Mouse (Mus musculus) B cell, adult 2 months (primary cell): ENCODE results near the gene Xntrpc.

Experiments used
- DNase-seq, 2 experiments: peaks; one replicate each; pipeline ENCODE4 v3.0.0; 2022

Gene Xntrpc

DNA sequence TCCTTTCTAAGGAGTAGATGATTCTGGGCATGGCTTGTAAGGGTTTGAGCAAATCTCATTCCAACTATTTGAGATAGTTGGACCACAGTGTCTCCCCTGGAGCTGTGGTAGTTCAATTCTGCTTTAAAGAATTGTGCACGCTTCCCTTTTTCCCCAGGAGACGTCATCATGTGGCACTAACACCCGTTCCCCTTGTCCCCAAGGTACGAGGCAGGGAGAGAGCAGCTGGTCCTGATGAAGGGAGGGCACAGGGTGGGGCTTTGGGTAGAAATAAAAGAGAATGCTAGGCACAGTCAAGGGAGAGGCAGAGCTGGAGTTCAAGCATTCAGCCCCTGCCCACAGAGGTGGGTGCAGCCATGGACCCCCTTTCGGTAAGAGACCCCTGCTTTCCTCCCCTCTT, 17.3 kb downstream of the Xntrpc start, which contains the start of gene Trpc2:
Gene Trpc2 (plus strand): TSS at position 301 of the 400 bp plus-strand sequence.
- DNase-seq = no peak

DNA sequence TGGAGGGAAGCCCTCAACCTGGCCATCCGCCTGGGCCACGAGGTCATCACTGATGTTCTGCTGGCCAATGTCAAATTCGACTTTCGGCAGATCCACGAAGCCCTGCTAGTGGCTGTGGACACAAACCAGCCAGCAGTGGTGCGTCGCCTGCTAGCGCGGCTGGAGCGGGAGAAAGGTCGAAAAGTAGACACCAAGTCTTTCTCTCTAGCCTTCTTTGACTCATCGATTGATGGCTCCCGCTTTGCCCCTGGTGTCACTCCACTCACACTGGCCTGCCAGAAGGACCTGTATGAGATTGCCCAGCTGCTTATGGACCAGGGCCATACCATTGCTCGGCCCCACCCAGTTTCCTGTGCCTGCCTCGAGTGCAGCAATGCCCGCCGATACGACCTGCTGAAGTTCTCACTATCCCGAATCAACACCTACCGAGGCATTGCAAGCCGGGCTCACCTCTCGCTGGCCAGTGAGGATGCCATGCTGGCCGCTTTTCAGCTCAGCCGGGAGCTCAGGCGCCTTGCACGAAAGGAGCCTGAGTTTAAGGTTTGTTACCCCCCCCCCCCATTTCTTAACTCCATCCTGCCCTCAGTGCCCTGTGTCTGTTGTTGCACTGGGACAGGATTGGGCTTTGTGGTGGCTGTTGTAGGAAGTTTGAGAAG, 18.7 kb downstream of the Xntrpc start:
- no peak for DNase-seq

DNA sequence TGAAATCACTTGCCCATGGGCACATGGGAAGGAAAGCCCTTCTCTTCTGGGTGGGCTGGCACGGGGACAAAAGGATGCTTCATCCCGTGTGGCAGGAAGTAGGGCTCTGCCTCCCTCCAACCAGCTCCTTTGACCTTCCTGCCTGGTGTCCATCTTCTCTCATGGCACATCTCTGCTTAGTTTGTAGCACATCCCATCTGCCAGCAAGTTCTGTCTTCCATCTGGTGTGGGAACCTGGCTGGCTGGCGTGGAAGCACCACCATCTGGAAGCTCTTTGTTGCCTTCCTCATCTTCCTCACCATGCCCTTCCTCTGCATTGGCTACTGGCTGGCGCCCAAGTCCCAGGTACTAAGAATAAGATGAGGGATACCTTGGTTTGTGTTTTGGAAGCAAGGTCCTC, 21.8 kb downstream of the Xntrpc start:
- no peak for DNase-seq

DNA sequence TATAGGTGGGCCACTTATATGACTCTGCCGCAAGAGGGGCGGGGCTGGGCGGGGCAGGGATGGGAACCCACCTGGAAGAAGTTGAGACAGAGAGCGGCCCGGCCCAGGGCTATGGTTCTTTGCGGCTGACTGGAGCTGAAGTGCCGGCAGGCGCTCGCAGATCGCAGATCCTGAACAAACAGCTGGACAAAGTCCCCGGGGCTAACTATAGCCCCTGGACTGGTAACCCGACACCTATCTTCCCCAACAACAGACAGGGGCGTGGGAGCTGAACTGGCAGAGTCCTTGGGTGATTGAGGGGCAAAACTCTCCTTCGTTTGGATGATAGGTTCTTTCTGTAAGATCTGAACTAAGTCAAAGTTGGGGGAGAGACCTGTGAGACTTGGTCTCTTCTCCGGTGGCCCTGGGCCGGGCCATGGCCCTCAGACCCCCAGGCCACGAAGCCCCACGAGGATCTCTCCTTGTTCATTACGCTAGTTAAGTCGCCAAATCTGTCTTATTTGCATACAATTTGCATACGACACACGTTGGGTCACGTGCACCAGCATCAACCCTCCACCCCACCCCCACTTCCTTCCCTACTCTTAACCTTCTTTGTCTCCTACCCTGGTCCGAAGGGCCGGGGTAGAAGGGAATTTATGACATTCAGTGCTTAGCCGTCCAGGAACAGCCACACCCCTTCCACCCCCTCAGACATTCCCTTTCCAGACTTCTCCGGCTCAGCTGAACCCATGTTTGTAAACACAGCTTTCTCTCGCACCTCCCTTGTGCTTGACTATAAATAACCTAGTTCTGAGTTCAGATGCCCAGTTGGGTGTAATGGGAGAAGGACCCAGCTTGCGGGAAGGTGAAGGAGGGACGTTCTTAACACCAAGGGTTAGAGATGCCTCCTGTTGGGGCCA, 34.5 kb downstream of the Xntrpc start:
- DNase-seq = peak; percentile 75 to 80

DNA sequence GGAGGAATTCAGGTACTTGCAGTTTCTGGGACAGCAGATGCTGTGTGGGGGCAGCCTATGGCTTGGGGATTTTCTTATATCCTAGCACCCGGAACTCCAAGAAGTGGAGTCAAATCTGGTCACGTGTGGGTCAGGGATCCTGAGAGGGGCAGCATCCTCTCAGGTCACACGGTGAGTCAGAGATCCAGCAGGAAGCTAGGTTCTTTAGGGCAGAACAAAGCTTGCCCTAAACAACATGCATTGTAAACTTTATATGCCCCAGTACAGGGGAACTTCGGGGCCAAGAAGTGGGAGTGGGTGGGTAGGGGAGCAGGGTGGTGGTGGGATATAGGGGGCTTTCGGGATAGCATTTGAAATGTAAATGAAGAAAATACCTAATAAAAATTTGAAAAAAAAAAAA, 35.4 kb downstream of the Xntrpc start:
- DNase-seq = no peak

DNA sequence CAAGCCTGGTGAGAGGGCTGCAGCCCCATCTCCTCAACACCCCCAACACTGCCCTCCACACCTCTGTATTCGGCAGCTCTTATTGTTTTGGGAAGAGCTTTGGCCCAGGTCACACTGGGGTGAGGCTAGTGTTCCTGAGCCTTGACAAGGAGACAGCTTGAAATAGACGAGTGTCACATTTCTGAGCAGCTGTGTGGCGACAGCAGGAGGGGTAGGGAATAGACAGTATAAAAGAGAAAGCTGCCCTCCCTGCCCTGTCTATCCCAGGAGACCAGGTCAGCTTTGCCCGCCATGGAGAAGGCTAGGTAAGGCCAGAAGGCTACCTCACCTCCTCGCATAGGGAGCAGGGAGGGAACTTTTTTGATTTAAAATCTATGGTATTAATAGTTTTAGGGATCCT, 36.0 kb downstream of the Xntrpc start, which contains the start of gene Art1:
Gene Art1 (plus strand): TSS at position 257 of the 400 bp plus-strand sequence.
- DNase-seq = no peak

DNA sequence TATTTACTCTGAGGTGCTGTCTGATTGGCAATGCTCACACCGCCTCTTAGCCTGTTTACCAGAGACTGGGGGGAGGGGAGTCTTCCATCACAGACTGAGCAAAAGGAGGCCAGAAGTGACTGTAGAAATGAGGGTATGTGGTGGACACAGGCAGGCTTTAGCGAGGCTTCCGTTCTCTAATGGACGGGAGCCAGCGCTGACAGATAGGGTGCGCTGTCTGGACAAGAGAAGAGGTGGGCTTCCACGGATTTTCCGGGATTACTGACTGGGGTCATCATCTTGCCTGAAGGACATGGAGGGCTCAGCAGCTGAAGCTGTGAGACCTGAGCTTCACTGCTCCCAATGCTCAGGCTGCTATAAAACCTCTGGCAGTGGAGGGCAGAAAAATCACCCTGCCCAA, 36.7 kb downstream of the Xntrpc start:
- DNase-seq = no peak

DNA sequence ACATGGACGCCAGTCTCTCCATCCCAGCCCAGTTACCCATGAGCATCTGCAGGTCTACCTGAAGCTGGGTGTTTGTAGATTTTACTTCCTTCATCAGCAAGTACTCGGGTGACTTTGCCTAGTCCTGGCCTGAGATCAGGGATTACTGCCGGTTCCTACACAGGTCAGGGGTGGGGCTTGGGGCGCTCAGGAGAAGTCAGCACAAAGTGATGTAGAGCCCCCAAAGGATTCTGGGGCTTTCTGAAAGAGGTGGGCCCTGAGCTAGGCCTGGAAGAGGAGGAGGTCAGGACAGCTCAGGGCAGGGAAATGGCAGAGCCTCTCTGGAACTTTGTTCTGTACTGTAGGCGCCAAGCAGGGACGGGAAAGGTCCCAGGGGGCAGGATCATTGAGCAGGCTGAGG, 37.2 kb downstream of the Xntrpc start:
- no peak for DNase-seq

DNA sequence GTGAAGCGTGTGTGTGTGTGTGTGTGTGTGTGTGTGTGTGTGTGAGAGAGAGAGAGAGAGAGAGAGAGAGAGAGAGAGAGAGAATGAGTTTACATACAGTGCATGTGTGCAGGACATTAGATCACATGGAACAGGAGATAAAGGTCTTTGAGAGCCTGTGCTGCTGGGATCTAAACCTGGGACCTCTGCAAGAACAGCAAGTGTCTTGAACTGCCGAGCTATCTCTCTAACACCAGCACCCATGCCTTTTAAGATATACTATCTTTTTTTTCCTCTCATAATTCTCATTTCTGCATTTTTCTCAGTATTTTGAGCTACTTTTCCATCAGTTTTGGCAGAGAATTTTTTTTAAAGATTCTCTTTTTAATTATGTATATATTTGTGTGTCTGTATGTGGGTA, 38.0 kb downstream of the Xntrpc start:
- DNase-seq = no peak

DNA sequence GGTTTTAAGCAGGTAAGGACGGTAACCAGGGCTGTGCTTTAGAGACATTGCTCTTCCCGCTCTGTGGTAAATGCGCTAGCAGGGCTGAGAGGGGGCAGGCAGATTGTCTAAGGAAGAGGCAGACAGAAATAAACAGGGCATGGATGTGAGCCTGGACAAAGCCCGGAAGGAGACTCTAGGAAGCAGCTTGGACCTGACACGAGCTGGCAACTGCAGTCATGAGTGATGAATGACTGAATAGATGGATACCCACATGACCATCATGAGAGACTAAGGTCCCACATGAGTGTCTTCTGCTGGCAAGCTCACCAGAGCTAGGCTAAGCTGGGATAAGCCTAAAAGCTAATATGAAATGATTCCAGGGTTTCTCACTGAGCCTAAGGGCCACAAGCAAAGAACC, 38.6 kb downstream of the Xntrpc start:
- no peak for DNase-seq

DNA sequence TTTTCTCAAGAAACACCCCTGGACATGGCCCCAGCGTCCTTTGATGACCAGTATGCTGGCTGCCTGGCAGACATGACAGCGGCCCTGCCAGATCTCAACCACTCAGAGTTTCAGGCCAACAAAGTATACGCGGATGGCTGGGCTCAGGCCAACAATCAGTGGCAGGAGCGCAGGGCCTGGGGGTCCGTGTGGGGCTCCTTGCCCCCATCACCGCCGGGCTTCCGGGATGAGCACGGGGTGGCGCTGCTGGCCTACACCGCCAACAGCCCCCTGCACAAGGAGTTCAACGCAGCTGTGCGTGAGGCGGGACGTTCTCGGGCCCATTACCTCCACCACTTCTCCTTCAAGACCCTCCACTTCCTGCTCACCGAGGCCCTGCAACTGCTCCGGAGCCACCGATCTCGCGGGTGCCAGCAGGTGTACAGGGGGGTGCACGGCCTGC, 41.2 kb downstream of the Xntrpc start:
- DNase-seq = peak; percentile 5 to 13

DNA sequence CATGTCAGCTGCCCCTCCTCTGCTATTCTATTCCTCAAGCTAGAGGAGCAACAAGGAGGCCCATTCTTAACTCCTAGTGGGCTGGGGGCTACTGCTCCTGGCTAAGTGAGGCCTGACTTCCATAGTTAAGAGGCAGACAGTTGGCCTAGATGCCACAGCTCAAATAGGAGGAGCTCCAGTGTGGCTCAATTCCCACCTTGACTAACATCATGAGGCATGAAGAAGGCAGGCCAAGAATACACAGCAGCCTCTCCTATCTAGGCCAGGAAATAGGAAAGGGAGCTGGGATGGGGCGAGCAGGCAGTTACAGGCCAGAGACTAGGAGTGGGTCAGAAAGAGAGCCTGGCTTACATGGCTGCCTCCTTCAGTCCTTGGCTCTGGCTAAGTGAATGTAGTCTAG, 42.7 kb downstream of the Xntrpc start:
- DNase-seq = no peak

DNA sequence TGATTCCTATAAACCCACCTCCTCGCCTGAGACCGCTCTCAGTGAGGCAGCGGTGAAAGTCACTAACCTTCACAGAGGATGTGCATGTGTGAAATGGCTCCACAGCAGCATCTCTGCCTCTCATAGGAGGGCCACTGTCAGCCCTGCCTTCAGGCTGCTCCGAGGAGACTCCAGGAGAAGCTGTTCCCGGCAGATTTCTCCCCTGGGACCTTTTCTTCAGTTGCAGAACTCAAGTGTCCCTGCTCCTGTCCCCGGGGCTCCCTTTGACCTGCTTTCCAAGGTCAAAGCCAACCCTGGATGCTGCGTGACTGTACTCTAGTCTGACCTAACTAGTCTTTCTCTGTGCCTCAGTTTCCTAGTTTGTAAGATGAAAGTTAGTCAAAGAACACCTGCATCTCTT, 43.7 kb downstream of the Xntrpc start, which contains the start of gene Art5:
Gene Art5 (minus strand): TSS at position 319 of the 400 bp plus-strand sequence.
- no peak for DNase-seq

DNA sequence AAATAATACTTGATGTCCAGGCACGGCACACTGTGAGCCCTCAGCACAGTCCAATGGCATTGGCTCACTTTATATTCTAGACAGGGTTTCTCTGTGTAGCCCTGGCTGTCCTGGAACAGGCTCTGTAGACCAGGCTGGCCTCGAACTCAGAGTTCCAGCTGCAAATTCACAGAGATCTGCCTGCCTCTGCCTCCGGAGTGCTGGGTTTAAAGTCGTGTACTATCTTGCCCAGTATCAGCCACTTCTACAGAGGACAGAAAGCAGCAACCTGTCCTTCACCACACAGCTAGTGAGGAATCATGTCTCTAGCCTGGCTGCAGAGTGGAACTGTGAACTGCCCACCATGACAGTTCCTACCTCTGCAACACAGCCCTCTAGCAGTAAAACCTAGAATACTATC, 44.2 kb downstream of the Xntrpc start:
- DNase-seq = no peak

DNA sequence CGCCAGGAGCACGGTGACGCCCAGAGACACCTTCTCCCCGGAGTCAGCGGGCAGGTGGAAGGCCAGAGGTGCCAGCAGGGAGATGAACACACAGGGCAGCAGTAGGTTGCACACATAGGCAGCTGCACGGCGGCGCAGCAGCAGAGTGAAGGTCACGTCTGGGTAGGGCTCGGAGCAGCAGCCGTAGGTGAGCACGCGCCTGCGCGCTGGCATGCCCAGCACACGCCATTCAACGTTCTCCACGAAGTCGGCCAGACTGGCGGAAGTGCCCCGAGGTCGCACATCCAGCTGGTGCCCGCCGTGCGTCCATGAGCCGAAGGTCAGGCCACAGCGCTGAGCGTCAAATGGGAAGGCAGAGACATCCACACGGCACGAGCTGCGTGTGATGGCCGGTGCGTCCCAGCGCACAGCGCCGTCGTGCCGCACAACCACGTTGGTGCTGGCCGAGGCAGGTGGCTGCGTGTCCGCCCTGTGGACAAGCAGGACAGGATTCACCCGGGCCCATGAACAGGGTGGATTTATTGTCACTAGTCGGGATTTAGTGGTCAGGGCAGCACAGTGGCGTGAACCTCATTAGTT, 47.7 kb downstream of the Xntrpc start:
- no peak for DNase-seq

DNA sequence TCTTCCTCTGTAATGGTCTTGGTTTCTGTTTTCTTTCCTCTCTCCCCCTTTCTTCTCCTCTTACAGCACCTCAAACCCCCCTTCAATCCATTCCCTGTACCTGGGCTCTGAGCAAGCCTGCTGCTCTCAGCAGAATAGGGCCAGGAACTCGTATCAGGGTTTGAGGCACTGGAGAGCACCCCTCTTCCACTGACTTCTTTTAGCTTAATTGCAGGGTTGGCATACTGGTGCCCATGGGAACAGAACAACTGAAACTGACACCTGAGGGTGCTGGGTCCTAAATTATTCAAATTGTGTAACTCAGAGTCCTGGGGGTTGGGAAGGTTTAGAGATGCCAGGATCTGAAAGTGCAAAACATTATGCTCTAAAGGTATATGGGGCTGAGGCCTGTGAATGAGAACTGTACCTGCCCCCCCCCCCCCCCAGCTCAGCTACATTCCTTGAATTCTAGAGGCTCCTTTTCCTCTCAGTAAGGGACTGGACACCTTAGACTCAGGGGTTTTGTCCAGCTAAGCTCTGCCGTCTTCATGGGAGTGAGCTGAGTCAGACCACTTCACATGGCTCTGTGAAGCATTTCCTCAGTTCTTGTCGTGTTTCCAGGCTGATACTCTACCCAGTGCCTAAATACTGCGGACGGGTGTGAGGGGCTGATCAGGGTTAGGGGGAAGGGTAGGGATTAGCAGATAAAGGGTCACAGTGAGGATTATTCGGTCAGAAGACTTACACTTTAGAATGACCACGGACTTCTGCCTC, 51.2 kb downstream of the Xntrpc start, which contains the start of gene Chrna10:
Gene Chrna10 (minus strand): TSS at position 250 of the 753 bp plus-strand sequence.
- DNase-seq = no peak

DNA sequence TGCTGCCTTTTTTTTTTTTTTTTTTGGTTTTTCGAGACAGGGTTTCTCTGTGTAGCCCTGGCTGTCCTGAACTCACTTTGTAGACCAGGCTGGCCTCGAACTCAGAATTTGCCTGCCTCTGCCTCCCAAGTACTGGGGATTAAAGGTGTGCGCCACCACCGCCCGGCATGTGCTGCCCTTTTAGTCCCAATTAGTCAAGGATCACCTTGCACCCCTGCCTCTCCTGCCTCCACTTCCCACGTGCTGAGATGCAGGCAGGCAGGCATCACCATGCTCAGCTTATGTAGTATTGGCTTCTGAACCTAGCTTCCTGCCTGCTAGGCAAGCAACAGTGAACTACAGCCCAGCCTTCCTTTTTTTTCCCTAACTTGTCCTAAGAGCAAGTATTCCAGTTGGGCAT, 51.9 kb downstream of the Xntrpc start:
- DNase-seq = no peak

DNA sequence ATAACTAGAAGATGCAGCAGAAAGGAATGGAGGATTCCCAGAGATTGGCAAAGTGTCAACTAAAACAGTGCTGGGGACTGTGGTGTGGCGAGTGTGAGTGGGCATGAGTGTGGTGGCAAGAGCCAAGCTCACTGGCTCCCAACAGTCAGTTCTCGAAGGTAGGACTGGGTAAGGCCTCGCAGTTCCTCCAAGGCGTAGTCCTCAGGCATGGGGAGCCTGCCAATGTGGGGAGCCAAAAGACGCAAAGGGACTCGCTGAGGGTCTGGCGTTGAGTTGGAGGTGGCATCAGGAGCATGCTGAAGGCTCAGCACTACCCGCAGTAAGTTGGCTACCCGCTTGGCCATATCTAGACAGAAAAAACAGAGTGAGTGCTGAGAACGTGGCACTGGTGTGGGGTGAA, 54.8 kb downstream of the Xntrpc start:
- DNase-seq = no peak

DNA sequence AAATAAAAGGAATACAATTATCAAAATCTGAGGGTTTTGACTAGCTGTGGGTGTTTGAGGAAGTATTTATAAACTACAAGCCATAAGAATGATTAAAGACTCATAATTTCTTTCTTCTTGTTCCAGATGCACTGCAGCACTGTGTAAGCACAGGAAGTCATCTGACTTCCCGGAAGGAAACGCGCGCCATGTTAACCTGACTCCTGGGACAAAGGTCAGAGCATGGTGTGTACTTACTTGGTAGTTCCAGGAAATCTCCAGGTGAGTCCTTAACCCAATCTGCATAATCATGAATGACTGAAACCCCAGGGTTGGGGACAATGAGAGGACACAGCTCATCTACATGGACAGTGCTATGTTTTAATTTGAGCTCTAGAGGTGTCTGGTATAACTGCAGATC, 66.9 kb downstream of the Xntrpc start:
- DNase-seq = no peak

DNA sequence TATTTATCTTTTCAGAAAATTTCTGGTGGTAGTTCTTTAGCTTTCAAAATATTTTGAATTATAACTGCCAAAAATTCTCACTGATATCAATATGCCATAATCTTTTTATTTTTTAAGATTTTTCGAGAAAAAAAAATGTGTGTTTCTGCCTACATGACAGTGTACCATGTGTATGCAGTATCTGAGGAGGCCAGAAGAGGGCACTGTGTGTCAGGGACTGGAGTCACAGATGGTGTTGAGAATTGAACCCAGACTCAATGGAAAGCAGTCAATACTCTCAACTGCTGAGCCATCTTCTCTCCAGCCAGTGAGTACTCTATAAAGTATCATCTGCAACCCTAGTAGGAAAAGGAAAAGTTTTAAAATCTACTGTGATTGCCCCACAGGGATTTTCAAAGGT, 72.0 kb downstream of the Xntrpc start:
- DNase-seq = peak; percentile 61 to 62

DNA sequence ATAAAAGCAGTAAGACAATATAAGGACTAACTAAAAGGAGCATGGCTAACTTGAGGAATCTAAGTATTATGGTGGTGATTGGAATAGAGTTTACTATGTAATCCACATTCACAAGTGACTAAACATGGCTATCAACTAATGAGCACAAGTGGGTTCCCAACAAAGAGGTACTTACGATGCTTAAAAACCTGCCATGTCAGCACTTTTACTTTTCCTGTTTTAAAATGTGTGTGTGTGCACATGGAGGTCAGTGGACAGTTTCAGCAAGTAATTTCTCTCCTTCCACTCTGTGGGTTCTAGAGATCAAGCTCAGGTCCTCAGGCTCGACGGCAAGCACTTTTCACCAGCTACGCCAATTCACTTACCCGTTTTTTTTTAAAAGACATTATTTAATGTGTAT, 72.4 kb downstream of the Xntrpc start:
- no peak for DNase-seq
